Mouse (Mus musculus): ENCODE results near the gene Hoxa10.

Gene Hoxa10

GRCm38 (mm10) chr6:52247766-52248637 is 7.3 kb upstream of the Hoxa10 start:
- no peak for ATAC-seq (ENCODE audit: insufficient number of reproducible peaks, low FRiP score, low TSS enrichment)

- no peak for ATAC-seq (ENCODE audit: insufficient number of reproducible peaks, low FRiP score, low TSS enrichment)
Observed at GRCm38 (mm10) chr6:52246916-52247315, 6.3 kb upstream of the Hoxa10 start.

GRCm38 (mm10) chr6:52246403-52246803 is 5.7 kb upstream of the Hoxa10 start:
- ATAC-seq (ENCODE audit: insufficient number of reproducible peaks, low FRiP score, low TSS enrichment), result no peak

GRCm38 (mm10) chr6:52245757-52246142 is 5.1 kb upstream of the Hoxa10 start, which contains the start of gene Hoxa11:
Hoxa11 (minus strand) TSS chr6:52245810.
- no peak for ATAC-seq (ENCODE audit: insufficient number of reproducible peaks, low FRiP score, low TSS enrichment)

GRCm38 (mm10) chr6:52245040-52245756 is 4.5 kb upstream of the Hoxa10 start:
- no peak for ATAC-seq (ENCODE audit: insufficient number of reproducible peaks, low FRiP score, low TSS enrichment)

- ATAC-seq (ENCODE audit: insufficient number of reproducible peaks, low FRiP score, low TSS enrichment), result no peak
Observed at GRCm38 (mm10) chr6:52244471-52245039, 3.9 kb upstream of the Hoxa10 start.

GRCm38 (mm10) chr6:52243681-52244121 is 3.0 kb upstream of the Hoxa10 start:
- no peak for ATAC-seq (ENCODE audit: insufficient number of reproducible peaks, low FRiP score, low TSS enrichment)

GRCm38 (mm10) chr6:52242801-52243332 is 2.2 kb upstream of the Hoxa10 start:
- ATAC-seq (ENCODE audit: insufficient number of reproducible peaks, low FRiP score, low TSS enrichment), result no peak

GRCm38 (mm10) chr6:52241001-52241621 is 457 bp upstream of the Hoxa10 start:
- no peak for ATAC-seq (ENCODE audit: insufficient number of reproducible peaks, low FRiP score, low TSS enrichment)

- ATAC-seq (ENCODE audit: insufficient number of reproducible peaks, low FRiP score, low TSS enrichment), result no peak
Observed at GRCm38 (mm10) chr6:52239625-52240388, 847 bp downstream of the Hoxa10 start.

GRCm38 (mm10) chr6:52238976-52239375 is 1.7 kb downstream of the Hoxa10 start:
- ATAC-seq (ENCODE audit: insufficient number of reproducible peaks, low FRiP score, low TSS enrichment), result no peak

- ATAC-seq (ENCODE audit: insufficient number of reproducible peaks, low FRiP score, low TSS enrichment), result no peak
Observed at GRCm38 (mm10) chr6:52238155-52238545, 2.5 kb downstream of the Hoxa10 start.

- no peak for ATAC-seq (ENCODE audit: insufficient number of reproducible peaks, low FRiP score, low TSS enrichment)
Observed at GRCm38 (mm10) chr6:52237346-52238154, 3.1 kb downstream of the Hoxa10 start.

GRCm38 (mm10) chr6:52236806-52237205 is 3.8 kb downstream of the Hoxa10 start:
- no peak for ATAC-seq (ENCODE audit: insufficient number of reproducible peaks, low FRiP score, low TSS enrichment)

- ATAC-seq (ENCODE audit: insufficient number of reproducible peaks, low FRiP score, low TSS enrichment), result no peak
Observed at GRCm38 (mm10) chr6:52235866-52236265, 4.8 kb downstream of the Hoxa10 start.

GRCm38 (mm10) chr6:52235267-52235666 is 5.4 kb downstream of the Hoxa10 start:
- no peak for ATAC-seq (ENCODE audit: insufficient number of reproducible peaks, low FRiP score, low TSS enrichment)

GRCm38 (mm10) chr6:52234428-52235140 is 6.1 kb downstream of the Hoxa10 start:
- no peak for ATAC-seq (ENCODE audit: insufficient number of reproducible peaks, low FRiP score, low TSS enrichment)
